Mouse (Mus musculus): ENCODE results near the gene Krtcap3.

- TF ChIP-seq POLR2A (IDR thresholded peaks at IDR 0.05; ENCODE audit: extremely low read depth, insufficient read depth, low read length) (no peak), CTCF (IDR thresholded peaks at IDR 0.05; ENCODE audit: low read depth, low read length) (no peak)
Measured at GRCm38 (mm10) chr5:31252795-31253545, 1.5 kb downstream of the Krtcap3 start.
